Mouse (Mus musculus) erythroid progenitor cell, adult 5-6 weeks (primary cell): ENCODE measurements at regions not wholly inside any gene's neighbourhood (a gene's known extent, or its start where the extent isn't known, plus 50 kb on each side); places are given as distances from the start of the nearest gene placed in this dataset.

Source experiments
- ATAC-seq: replicated peaks from 2 replicates; pipeline ENCODE4 v1.8.0; 2016; ENCODE audit warnings: moderate number of reproducible peaks, mild to moderate bottlenecking, moderate TSS enrichment, inconsistent platforms; ENCODE audit not compliant: poor library complexity, low FRiP score, severe bottlenecking

DNA sequence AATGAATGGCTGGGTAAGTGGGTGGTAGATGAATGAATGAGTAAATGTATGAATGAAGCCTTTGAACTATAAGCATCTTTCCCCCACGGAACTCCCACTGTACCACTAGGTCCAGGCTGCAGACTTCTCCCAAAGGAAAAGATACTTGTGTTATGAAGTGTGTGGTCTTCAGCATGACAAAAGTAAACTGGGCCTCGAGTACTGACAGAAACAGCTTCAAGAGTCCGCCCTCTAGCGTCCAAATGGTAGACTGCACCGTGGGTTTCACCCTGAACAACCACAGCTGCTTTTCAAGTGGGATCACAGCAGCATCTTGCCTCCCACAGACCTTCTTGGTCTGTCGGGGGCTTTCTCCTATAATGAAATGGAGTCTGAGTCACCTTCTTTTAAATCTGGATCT lies 54.7 kb upstream of the Ankrd34c start:
- ATAC-seq: no peak

GRCm38 (mm10) chr9:89789926-89790325 lies 51.7 kb upstream of the Ankrd34c start:
- no peak for ATAC-seq

- no peak for ATAC-seq
These were observed 50.4 kb upstream of the Ankrd34c start for GRCm38 (mm10) chr9:89788651-89789050.
